Mouse (Mus musculus) midbrain, embryonic 11.5 days (tissue): ENCODE results near the gene Arsg. TPM values are rescaled to one million over a fixed set of nuclear protein-coding genes. Genes with fewer than 3 reads are reported as not detected.

Experiments
- ATAC-seq: fragments of 200-750 bp; cut with Nextera tagmentation; 2 replicates; pipeline ENCODE4 v1.8.0; 2017; ENCODE audit warnings: moderate TSS enrichment, moderate library complexity; ENCODE audit not compliant: low FRiP score
- DNase-seq: peaks from one replicate; pipeline ENCODE4 v3.0.0; 2015; ENCODE audit warnings: low spot score; ENCODE audit errors: missing footprints
- H3K27ac ChIP-seq: fragments of 300-500 bp; sonication (generic); 2 replicates; pipeline ENCODE4 v1.5.1; 2014; ENCODE audit warnings: low read depth, low read length
- H3K27me3 ChIP-seq: fragments of 300-500 bp; sonication (generic); 2 replicates; pipeline ENCODE4 v1.6.1; 2014; ENCODE audit warnings: mild to moderate bottlenecking, low read length, moderate library complexity, mixed read lengths; ENCODE audit not compliant: control insufficient read depth, insufficient read depth
- H3K36me3 ChIP-seq: fragments of 300-500 bp; sonication (generic); 2 replicates; pipeline ENCODE4 v1.6.1; 2014; ENCODE audit warnings: mild to moderate bottlenecking, low read length, moderate library complexity, mixed read lengths; ENCODE audit not compliant: control insufficient read depth, insufficient read depth
- H3K4me1 ChIP-seq: fragments of 300-500 bp; sonication (generic); 2 replicates; pipeline ENCODE4 v1.6.1; 2014; ENCODE audit warnings: low read length; ENCODE audit not compliant: control insufficient read depth, insufficient read depth
- H3K4me2 ChIP-seq: fragments of 300-500 bp; sonication (generic); 2 replicates; pipeline ENCODE4 v1.6.1; 2014; ENCODE audit warnings: mild to moderate bottlenecking, moderate library complexity
- H3K4me3 ChIP-seq: fragments of 300-500 bp; sonication (generic); 2 replicates; pipeline ENCODE4 v1.5.1; 2014; ENCODE audit warnings: low read depth, low read length
- H3K9ac ChIP-seq: fragments of 300-500 bp; sonication (generic); 2 replicates; pipeline ENCODE4 v1.6.1; 2014; ENCODE audit warnings: low read length
- H3K9me3 ChIP-seq: fragments of 300-500 bp; sonication (generic); 2 replicates; pipeline ENCODE4 v1.6.1; 2016; ENCODE audit warnings: low read length; ENCODE audit not compliant: control insufficient read depth
- WGBS: fragments of 180-500 bp; shearing (Covaris S2); extraction: QIAGEN DNeasy Blood & Tissue Kit; methylation state at CpG from one replicate; pipeline ENCODE4 v1.1.7; 2014; 5-methylcytosine and 5-hydroxymethylcytosine counted together
- polyA plus RNA-seq: library from polyadenylated mRNA; unstranded; fragments of >200 nt; fragmentation: Nextera tagmentation; extraction: Ambion mirVana; gene quantifications from 2 replicates; pipeline ENCODE4 v1.2.1, GENCODE M21; 2014

The Arsg gene
- polyA plus RNA-seq, 1 experiment from 2014 or later: 2.9 TPM

DNA sequence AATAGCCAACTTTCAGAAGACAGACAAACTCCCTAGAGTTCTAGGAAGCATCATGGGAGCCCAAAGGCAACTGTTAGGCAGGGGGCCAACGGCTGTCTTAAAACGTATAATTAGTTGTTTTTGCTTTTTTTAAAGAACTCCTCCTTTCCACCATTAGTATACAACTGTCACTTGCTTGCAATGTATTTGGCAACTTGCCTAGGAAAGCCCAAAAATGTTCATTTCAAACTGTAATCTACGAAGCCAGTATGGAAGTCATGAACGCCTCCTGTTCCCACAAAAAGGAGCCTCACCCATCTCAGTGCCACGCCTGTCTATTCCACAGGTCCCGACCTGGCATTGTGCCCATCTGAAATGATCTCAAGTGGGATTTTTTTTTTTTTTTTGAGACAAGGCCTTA lies 102.7 kb downstream of the Arsg start:
- no peaks in the 10 kb centered on the region for H3K4me1 ChIP-seq
- DNase-seq: no peak
- no peaks in the 10 kb centered on the region for H3K27me3 ChIP-seq
- no peak overlapping the region for H3K4me2 ChIP-seq
- no peaks in the 10 kb centered on the region for H3K9me3 ChIP-seq
- H3K9ac ChIP-seq: no peak overlapping the region
- no peak overlapping the region for H3K27ac ChIP-seq
- no peaks in the 10 kb centered on the region for H3K36me3 ChIP-seq
- WGBS: 90% methylated on average over 6 of the region's 6 CpGs
- no peak overlapping the region for H3K4me3 ChIP-seq
- no peak for ATAC-seq

DNA sequence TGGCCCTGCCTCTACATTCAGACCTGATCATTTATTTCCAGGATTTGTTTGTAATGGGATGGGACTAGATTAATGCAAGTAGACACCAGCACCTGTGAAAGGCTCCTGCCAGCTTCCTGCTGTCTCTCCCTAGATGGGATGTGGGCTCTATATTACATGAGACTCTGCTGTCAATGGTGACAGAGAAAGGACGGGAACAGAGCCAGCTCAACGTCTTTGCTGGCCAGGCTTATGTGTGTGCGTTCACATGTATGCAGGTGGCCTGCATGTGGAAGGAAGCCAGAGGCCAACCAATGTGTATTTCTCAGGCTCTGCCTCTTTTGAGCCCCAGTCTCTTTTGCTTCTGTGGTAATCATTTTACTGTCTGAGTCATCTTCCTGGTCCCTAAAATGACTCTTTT lies 105.4 kb downstream of the Arsg start:
- Histone ChIP-seq H3K27ac (no peak overlapping the region), H3K9me3 (no peaks in the 10 kb centered on the region), H3K4me2 (no peak overlapping the region), H3K27me3 (no peaks in the 10 kb centered on the region), H3K36me3 (no peaks in the 10 kb centered on the region), H3K9ac (no peak overlapping the region), H3K4me1 (peaks cover 5% of the 10 kb centered on the region), H3K4me3 (no peak overlapping the region)
- 80% methylated on average over 3 of the region's 3 CpGs for WGBS
- ATAC-seq (no peak), DNase-seq (no peak)

DNA sequence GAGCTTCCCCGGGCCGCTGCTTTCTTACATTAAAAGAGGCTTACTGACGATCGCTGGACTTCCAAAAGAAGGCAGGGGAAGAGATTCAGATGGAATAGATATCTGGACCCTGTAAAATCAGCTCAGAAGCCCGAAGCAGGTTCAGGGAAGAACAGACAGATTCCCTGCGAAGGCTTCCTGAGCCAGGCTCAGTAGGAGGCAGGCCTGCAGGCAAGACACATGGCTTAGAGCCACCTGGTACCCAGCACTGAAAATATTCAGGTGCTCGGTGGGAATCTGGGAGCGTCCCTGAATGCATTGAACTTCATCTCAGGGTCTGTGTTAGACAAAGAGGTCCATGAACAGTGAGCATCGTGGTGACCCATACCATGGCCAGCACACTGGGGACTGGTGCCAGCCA lies 106.8 kb downstream of the Arsg start:
- no peak overlapping the region for H3K4me2 ChIP-seq
- no peak overlapping the region for H3K27ac ChIP-seq
- no peak for DNase-seq
- no peak overlapping the region for H3K4me3 ChIP-seq
- H3K27me3 ChIP-seq: no peaks in the 10 kb centered on the region
- H3K9ac ChIP-seq: no peak overlapping the region
- H3K4me1 ChIP-seq: peaks cover 5% of the 10 kb centered on the region
- no peaks in the 10 kb centered on the region for H3K36me3 ChIP-seq
- 90% methylated on average over 9 of the region's 9 CpGs for WGBS
- no peaks in the 10 kb centered on the region for H3K9me3 ChIP-seq
- no peak for ATAC-seq

DNA sequence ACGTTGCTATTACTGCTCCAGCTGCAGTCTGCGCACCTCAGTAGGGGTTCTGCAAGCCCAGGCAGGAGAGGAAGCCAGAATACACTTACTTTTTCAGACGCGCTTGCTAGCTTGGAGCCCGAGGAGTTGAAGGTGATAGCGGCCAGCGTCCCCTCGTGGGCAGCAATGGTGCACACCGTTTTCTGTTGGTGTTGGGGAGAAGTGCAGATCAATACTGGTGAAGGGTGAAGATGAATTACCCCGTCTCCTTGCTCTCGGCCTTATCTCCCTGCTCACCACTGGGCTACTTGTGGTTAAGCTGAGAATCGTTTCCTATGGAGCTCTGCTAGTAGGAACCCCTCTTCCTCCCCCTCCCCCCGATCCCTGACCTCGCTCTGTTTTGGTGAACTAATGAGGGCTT lies 110.8 kb downstream of the Arsg start:
- no peak for ATAC-seq
- Histone ChIP-seq H3K9ac (no peak overlapping the region), H3K4me3 (no peak overlapping the region), H3K36me3 (no peaks in the 10 kb centered on the region), H3K9me3 (no peaks in the 10 kb centered on the region), H3K27me3 (no peaks in the 10 kb centered on the region), H3K4me1 (peaks cover 5% of the 10 kb centered on the region), H3K4me2 (no peak overlapping the region), H3K27ac (no peak overlapping the region)
- WGBS: 82% methylated on average over 14 of the region's 14 CpGs
- no peak for DNase-seq

DNA sequence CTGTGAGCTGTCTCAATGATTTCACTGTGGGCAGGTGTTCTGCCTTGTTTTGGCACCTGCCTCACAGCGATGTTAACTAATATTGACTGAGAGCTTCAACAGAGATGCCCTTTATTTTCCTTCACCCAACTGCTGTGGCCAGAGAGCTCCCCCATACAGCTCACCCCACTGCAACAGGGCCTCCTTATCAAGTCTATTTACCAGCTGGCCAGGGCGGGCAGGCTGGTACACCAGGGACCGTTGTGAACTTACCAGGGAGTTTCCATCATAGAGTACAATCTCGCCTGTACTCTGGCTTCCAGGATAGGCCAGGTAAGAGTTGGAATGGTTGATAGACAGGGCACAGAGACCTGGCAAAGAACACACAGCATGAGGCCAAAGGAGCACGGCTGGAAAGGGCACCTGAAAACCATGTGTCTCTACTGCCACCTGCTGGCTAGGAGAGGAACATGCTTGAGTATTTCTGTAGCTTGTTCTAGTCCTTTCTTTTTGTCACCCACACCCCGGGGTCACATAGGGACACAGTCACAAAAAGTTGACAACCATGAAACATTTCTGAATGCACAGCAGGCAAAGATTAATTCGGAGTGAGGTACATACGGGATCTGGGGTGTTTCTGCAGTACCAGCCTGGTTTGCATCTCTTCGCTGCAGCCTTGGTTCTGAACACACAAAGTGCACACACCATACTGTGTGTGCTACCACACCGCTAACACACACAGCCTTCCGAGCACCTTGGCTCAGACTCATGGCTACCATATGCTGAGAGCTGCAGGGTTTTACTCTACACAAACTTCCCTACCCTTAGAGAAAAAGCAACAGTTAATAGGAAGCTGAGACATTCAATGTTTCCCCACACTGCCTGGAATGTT lies 111.9 kb downstream of the Arsg start:
- H3K9me3 ChIP-seq: no peaks in the 10 kb centered on the region
- no peak overlapping the region for H3K4me2 ChIP-seq
- peaks cover 5% of the 10 kb centered on the region for H3K4me1 ChIP-seq
- no peaks in the 10 kb centered on the region for H3K36me3 ChIP-seq
- DNase-seq (peak; percentile 96), ATAC-seq (peak; percentile 69)
- H3K27me3 ChIP-seq: no peaks in the 10 kb centered on the region
- H3K27ac ChIP-seq: no peak overlapping the region
- no peak overlapping the region for H3K9ac ChIP-seq
- no peak overlapping the region for H3K4me3 ChIP-seq
- WGBS: 52% methylated on average over 11 of the region's 11 CpGs

DNA sequence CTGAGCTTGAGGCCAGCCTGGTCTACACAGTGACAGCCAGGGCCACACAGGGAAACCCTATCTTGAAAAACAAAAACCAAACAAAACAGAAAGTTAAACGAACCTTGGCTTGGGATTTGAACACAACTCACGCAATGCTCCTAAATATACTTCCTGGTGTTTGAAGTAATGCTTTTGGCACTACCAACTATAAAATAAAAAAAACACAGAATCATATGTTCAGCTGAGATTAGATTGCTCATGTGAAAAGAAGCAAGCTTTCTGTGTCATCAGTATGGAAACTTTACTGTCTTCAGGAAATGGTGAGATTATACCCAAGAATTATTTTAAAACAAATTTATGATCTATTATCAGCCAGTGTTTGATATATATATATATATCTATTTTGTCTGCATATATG lies 113.2 kb downstream of the Arsg start:
- peaks cover 5% of the 10 kb centered on the region for H3K4me1 ChIP-seq
- WGBS: 78% methylated on average over 2 of the region's 2 CpGs
- no peak overlapping the region for H3K27ac ChIP-seq
- DNase-seq (no peak), ATAC-seq (no peak)
- no peak overlapping the region for H3K4me3 ChIP-seq
- H3K9me3 ChIP-seq: no peaks in the 10 kb centered on the region
- H3K9ac ChIP-seq: no peak overlapping the region
- no peaks in the 10 kb centered on the region for H3K36me3 ChIP-seq
- no peak overlapping the region for H3K4me2 ChIP-seq
- no peaks in the 10 kb centered on the region for H3K27me3 ChIP-seq

DNA sequence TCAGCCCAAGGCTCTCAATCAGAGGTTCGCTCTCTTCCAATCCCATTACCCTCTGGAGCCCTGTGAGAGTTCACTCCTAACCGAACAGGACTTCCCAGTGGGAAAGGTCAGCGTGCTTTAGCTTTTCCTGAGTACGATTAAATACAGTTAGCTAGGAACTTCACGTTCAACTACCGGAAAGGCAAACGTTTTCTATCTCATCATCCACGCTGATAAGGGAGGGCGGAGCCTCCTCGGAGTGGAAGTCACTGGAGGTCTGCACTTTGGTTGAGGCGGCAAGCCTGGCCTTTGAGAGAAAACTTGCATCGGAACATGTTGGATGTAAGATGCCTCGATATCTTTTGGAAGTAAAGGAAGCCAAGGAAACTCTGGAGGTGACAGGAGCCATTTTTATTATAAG lies 113.8 kb downstream of the Arsg start:
- no peaks in the 10 kb centered on the region for H3K36me3 ChIP-seq
- no peaks in the 10 kb centered on the region for H3K9me3 ChIP-seq
- ATAC-seq (no peak), DNase-seq (no peak)
- H3K4me1 ChIP-seq: peaks cover 5% of the 10 kb centered on the region
- H3K9ac ChIP-seq: no peak overlapping the region
- H3K27ac ChIP-seq: no peak overlapping the region
- H3K4me2 ChIP-seq: no peak overlapping the region
- no peak overlapping the region for H3K4me3 ChIP-seq
- 66% methylated on average over 13 of the region's 13 CpGs for WGBS
- no peaks in the 10 kb centered on the region for H3K27me3 ChIP-seq

DNA sequence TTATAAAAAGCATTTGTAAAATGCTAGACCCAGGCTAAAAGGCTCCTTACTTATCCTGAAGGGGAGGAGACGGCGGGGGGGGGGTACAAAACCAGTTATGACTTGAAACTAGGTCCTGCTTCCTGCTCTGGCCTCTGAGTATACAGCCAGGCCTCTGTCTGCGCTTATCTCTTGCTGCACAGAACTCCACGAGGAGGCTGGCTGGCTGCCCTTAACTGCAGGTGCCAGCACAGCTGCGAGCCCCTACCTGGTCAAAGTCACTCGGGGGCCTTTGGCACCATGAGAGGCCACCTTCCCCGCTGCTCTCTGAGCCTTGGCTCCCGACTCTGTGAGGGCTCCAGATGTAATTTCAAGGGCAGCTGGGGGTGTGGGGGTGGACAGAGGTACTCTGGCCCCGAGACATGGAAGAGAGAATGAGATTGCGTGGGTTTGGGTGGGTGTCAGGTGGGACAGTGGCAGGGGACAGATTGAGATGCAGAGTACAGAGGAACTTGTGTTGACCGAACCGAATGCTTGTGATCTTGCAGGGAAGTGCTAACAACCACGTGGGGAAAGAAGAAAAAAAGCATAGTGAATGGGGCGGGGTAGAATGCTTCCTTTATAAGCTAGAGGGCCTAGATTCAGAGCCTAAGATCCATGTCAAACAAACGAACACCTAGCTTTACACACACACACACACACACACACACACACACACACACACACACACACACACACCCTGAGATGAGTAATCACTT lies 114.6 kb downstream of the Arsg start:
- H3K4me1 ChIP-seq: peaks cover 1% of the 10 kb centered on the region; the same call in 1 of the 2 replicates
- H3K9ac ChIP-seq: no peak overlapping the region
- no peaks in the 10 kb centered on the region for H3K27me3 ChIP-seq
- no peaks in the 10 kb centered on the region for H3K36me3 ChIP-seq
- no peak overlapping the region for H3K4me2 ChIP-seq
- H3K4me3 ChIP-seq: no peak overlapping the region
- ATAC-seq: no peak
- no peak overlapping the region for H3K27ac ChIP-seq
- no peaks in the 10 kb centered on the region for H3K9me3 ChIP-seq
- WGBS: 80% methylated on average over 15 of the region's 15 CpGs
- no peak for DNase-seq

DNA sequence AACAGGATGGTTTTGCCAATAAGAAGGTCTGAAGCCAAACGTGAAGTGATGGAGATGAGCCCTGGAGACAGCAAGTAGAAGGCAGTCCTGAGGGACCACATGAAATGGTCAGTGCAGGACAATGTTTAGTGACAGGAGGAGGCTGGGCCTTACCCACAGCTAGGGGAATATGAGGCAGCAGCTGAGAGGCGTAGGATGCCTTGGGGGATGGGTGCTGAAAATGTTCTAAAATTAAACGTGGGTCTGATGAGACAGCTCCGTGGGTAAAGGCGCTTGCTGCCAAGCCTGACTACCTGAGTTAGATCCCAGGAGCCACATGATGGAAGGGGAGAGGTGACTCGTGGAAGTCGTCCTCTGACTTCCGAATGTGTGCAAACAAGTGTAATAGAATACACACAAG lies 116.8 kb downstream of the Arsg start:
- ATAC-seq: no peak
- Histone ChIP-seq H3K4me1 (no peaks in the 10 kb centered on the region), H3K36me3 (no peaks in the 10 kb centered on the region), H3K4me3 (no peak overlapping the region), H3K27me3 (no peaks in the 10 kb centered on the region), H3K9me3 (no peaks in the 10 kb centered on the region), H3K9ac (no peak overlapping the region), H3K27ac (no peak overlapping the region), H3K4me2 (no peak overlapping the region)
- 89% methylated on average over 8 of the region's 8 CpGs for WGBS
- DNase-seq: no peak
